Mouse (Mus musculus) kidney, adult 2 months (tissue): ENCODE data around the gene Uvrag. TPM values are rescaled to one million over a fixed set of nuclear protein-coding genes. Genes with fewer than 3 reads are reported as not detected.

Experiments used
- DNase-seq: peaks from one replicate; pipeline ENCODE4 v3.0.0; 2021
- H3K27ac ChIP-seq: fragments of 200-500 bp; 2 replicates; pipeline ENCODE4 v1.5.1; 2012; ENCODE audit warnings: low read depth, low read length, control low read depth, inconsistent platforms; ENCODE audit not compliant: insufficient read depth
- H3K27me3 ChIP-seq: fragments of 200-500 bp; replicated peaks from 2 replicates; pipeline ENCODE4 v1.6.1; 2012; ENCODE audit warnings: mild to moderate bottlenecking, moderate library complexity, low read length, inconsistent platforms; ENCODE audit not compliant: control insufficient read depth, insufficient read depth
- H3K36me3 ChIP-seq: fragments of 200-500 bp; 2 replicates; pipeline ENCODE4 v1.6.1; 2012; ENCODE audit warnings: mild to moderate bottlenecking, moderate library complexity, low read length, inconsistent platforms; ENCODE audit not compliant: control insufficient read depth, insufficient read depth
- H3K4me1 ChIP-seq: fragments of 200-500 bp; 2 replicates; pipeline ENCODE4 v1.6.1; 2011; ENCODE audit warnings: low read length; ENCODE audit not compliant: control insufficient read depth, insufficient read depth
- H3K4me3 ChIP-seq: fragments of 200-500 bp; 2 replicates; pipeline ENCODE4 v1.5.1; 2011; ENCODE audit warnings: mild to moderate bottlenecking, low read depth, low read length, control low read depth; ENCODE audit not compliant: insufficient read depth
- CTCF ChIP-seq: fragments of 200-500 bp; conservative IDR thresholded peaks from 2 replicates; pipeline ENCODE4 v1.5.1; 2011; ENCODE audit warnings: low read depth, mild to moderate bottlenecking, control low read depth, low read length, moderate library complexity, mixed read lengths; ENCODE audit not compliant: insufficient read depth, insufficient read length
- POLR2A ChIP-seq: fragments of 200-500 bp; IDR thresholded peaks from one replicate; pipeline ENCODE4 v1.6.1; 2011; ENCODE audit warnings: low read depth, low read length, control low read depth
- WGBS: fragments of 180-500 bp; shearing (Covaris S2); methylation state at CpG from one replicate; pipeline ENCODE4 v1.1.7; 2018; 5-methylcytosine and 5-hydroxymethylcytosine counted together
- polyA plus RNA-seq: library from polyadenylated mRNA; depleted of rRNA; stranded (reverse); fragments of >200 nt; gene quantifications from 2 replicates; pipeline ENCODE4 v1.2.3, GENCODE M21; 2012

Gene Uvrag
- polyA plus RNA-seq, 1 experiment: 8.0 TPM

- 93% methylated on average over 7 of the region's 7 CpGs for WGBS
- no peak for DNase-seq
- no peak overlapping the region for H3K27ac ChIP-seq
- no peak for TF ChIP-seq CTCF
- no peak for TF ChIP-seq POLR2A
- H3K27me3 ChIP-seq: no peaks in the 10 kb centered on the region
- no peak overlapping the region for H3K4me3 ChIP-seq
- no peaks in the 10 kb centered on the region for H3K4me1 ChIP-seq
- H3K36me3 ChIP-seq: no peaks in the 10 kb centered on the region
Measured at GRCm38 (mm10) chr7:99147494-99147893, 6.6 kb upstream of the Uvrag start.

GRCm38 (mm10) chr7:99146906-99147305 lies 6.0 kb upstream of the Uvrag start:
- no peaks in the 10 kb centered on the region for H3K27me3 ChIP-seq
- no peak for DNase-seq
- no peaks in the 10 kb centered on the region for H3K36me3 ChIP-seq
- WGBS: 66% methylated on average over 7 of the region's 7 CpGs
- no peak overlapping the region for H3K4me3 ChIP-seq
- TF ChIP-seq POLR2A (no peak), CTCF (no peak)
- no peaks in the 10 kb centered on the region for H3K4me1 ChIP-seq
- H3K27ac ChIP-seq: no peak overlapping the region

GRCm38 (mm10) chr7:99146011-99146410 lies 5.1 kb upstream of the Uvrag start:
- no peak overlapping the region for H3K27ac ChIP-seq
- DNase-seq: no peak

GRCm38 (mm10) chr7:99144616-99145015 lies 3.7 kb upstream of the Uvrag start:
- no peak for TF ChIP-seq POLR2A
- TF ChIP-seq CTCF: no peak
- Histone ChIP-seq H3K36me3 (no peaks in the 10 kb centered on the region), H3K4me3 (no peak overlapping the region), H3K27me3 (no peaks in the 10 kb centered on the region), H3K4me1 (peaks cover 4% of the 10 kb centered on the region; the same call in 1 of the 2 replicates), H3K27ac (no peak overlapping the region)
- DNase-seq: no peak
- WGBS: 78% methylated on average over 11 of the region's 11 CpGs

More at GRCm38 (mm10) chr7:99146011-99146410, 5.1 kb upstream of the Uvrag start:
- TF ChIP-seq CTCF (no peak), POLR2A (no peak)
- no peaks in the 10 kb centered on the region for H3K27me3 ChIP-seq
- WGBS: 60% methylated on average over 7 of the region's 7 CpGs
- H3K36me3 ChIP-seq: no peaks in the 10 kb centered on the region
- H3K4me1 ChIP-seq: peaks cover 3% of the 10 kb centered on the region; the same call in 1 of the 2 replicates
- H3K4me3 ChIP-seq: no peak overlapping the region

GRCm38 (mm10) chr7:99143244-99143643 lies 2.3 kb upstream of the Uvrag start:
- H3K27me3 ChIP-seq: no peaks in the 10 kb centered on the region
- WGBS: 64% methylated on average over 3 of the region's 3 CpGs
- no peak overlapping the region for H3K27ac ChIP-seq
- H3K4me3 ChIP-seq: no peak overlapping the region
- H3K4me1 ChIP-seq: peaks cover 9% of the 10 kb centered on the region; the same call in 1 of the 2 replicates
- no peak for TF ChIP-seq POLR2A
- TF ChIP-seq CTCF: no peak
- DNase-seq: no peak
- H3K36me3 ChIP-seq: no peaks in the 10 kb centered on the region

GRCm38 (mm10) chr7:99141919-99142606 lies 1.1 kb upstream of the Uvrag start:
- TF ChIP-seq POLR2A: no peak
- no peak for TF ChIP-seq CTCF
- WGBS: 36% methylated on average over 12 of the region's 12 CpGs
- Histone ChIP-seq H3K27me3 (no peaks in the 10 kb centered on the region), H3K4me1 (peaks cover 9% of the 10 kb centered on the region; the same call in 1 of the 2 replicates), H3K36me3 (no peaks in the 10 kb centered on the region), H3K27ac (peak overlapping the region; percentile 30; the same call in 1 of the 2 replicates), H3K4me3 (peak overlapping the region; percentile 29)
- DNase-seq: no peak

- no peaks in the 10 kb centered on the region for H3K27me3 ChIP-seq
- no peak for TF ChIP-seq POLR2A
- TF ChIP-seq CTCF: no peak
- peak overlapping the region; percentile 77 for H3K27ac ChIP-seq
- peak overlapping the region; percentile 75 for H3K4me3 ChIP-seq
- peak; percentile 46 for DNase-seq
- no peaks in the 10 kb centered on the region for H3K36me3 ChIP-seq
- WGBS: under 1% methylated on average over 39 of the region's 39 CpGs
- peaks cover 15% of the 10 kb centered on the region for H3K4me1 ChIP-seq
Measured at GRCm38 (mm10) chr7:99140511-99140910, 430 bp downstream of the Uvrag start.
